Mouse (Mus musculus) lung, adult 2 months (tissue): ENCODE data around the gene Tbx2.
A peak's percentile ranks its signal among the peaks of the same experiment; 100 is the strongest.

Source experiments
- CTCF ChIP-seq: fragments of 200-500 bp; IDR thresholded peaks from 2 replicates; pipeline ENCODE4 v1.5.1; 2011; ENCODE audit warnings: mild to moderate bottlenecking, low read length, control low read depth; ENCODE audit not compliant: insufficient read depth
- POLR2A ChIP-seq: fragments of 200-500 bp; IDR thresholded peaks from 2 replicates; pipeline ENCODE4 v1.6.1; 2011; ENCODE audit warnings: low read depth, mild to moderate bottlenecking, control low read depth, low read length, borderline replicate concordance; ENCODE audit errors: extremely low read depth

DNA sequence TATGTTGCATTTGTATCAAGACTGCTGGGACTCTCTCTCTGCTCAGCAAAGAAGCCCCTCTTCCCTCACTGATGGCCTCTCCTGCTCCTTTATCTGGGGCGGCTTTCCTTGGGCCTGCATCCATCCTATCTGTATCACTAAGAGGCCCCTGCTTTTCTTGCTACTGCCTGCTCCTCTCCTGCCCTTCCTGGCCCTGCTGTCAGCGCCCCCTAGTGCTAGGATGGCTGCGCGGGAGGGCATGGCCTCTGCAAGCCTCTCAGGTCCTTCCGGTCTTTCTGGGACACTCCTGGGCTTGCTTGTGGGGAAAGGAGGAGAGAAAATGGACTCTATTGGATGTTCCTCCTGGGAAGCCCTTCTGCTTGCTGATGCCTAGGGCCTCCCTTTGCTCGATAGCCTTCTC is 9.2 kb upstream of the Tbx2 start:
- TF ChIP-seq POLR2A (no peak), CTCF (peak; percentile 75)
